Mouse (Mus musculus) embryonic facial prominence, embryonic 13.5 days (tissue): ENCODE measurements around the gene Ctsa. TPM values are rescaled to one million over a fixed set of nuclear protein-coding genes. Genes with fewer than 3 reads are reported as not detected.
A peak's percentile ranks its signal among the peaks of the same experiment; 100 is the strongest.
"Not testable (repeated sequence)": the region's sequence is repeated elsewhere in the genome, so short reads cannot be mapped to it uniquely, and the experiment has no call there.

Experiments
- ATAC-seq: fragments of 200-750 bp; cut with Nextera tagmentation; 2 replicates; pipeline ENCODE4 v1.8.0; 2017; ENCODE audit warnings: low read depth; ENCODE audit not compliant: insufficient number of reproducible peaks, insufficient read depth, low FRiP score, low TSS enrichment
- H3K27ac ChIP-seq: fragments of 300-500 bp; sonication (generic); 2 replicates; pipeline ENCODE4 v1.5.1; 2015; ENCODE audit warnings: moderate library complexity, mild to moderate bottlenecking, inconsistent platforms
- H3K27me3 ChIP-seq: fragments of 300-500 bp; sonication (generic); 2 replicates; pipeline ENCODE4 v1.6.1; 2015; ENCODE audit warnings: mild to moderate bottlenecking, inconsistent platforms
- H3K36me3 ChIP-seq: fragments of 300-500 bp; sonication (generic); 2 replicates; pipeline ENCODE4 v1.6.1; 2015; ENCODE audit warnings: mild to moderate bottlenecking, inconsistent platforms
- H3K4me1 ChIP-seq: fragments of 300-500 bp; sonication (generic); 2 replicates; pipeline ENCODE4 v1.6.1; 2015; ENCODE audit warnings: inconsistent platforms
- H3K4me2 ChIP-seq: fragments of 300-500 bp; sonication (generic); 2 replicates; pipeline ENCODE4 v1.6.1; 2015; ENCODE audit warnings: moderate library complexity, mild to moderate bottlenecking, inconsistent platforms
- H3K4me3 ChIP-seq: fragments of 300-500 bp; sonication (generic); 2 replicates; pipeline ENCODE4 v1.5.1; 2015; ENCODE audit warnings: mild to moderate bottlenecking, inconsistent platforms
- H3K9ac ChIP-seq: fragments of 300-500 bp; sonication (generic); 2 replicates; pipeline ENCODE4 v1.6.1; 2015; ENCODE audit warnings: mild to moderate bottlenecking, inconsistent platforms
- H3K9me3 ChIP-seq: fragments of 300-500 bp; sonication (generic); 2 replicates; pipeline ENCODE4 v1.6.1; 2016; ENCODE audit warnings: inconsistent platforms
- WGBS: fragments of 180-500 bp; shearing (Covaris S2); methylation state at CpG from one replicate; pipeline ENCODE4 v1.1.7; 2015; ENCODE audit warnings: mixed read lengths; 5-methylcytosine and 5-hydroxymethylcytosine counted together
- polyA plus RNA-seq: library from polyadenylated mRNA; unstranded; fragments of >200 nt; fragmentation: Nextera tagmentation; extraction: Ambion mirVana; gene quantifications from 2 replicates; pipeline ENCODE4 v1.2.1, GENCODE M21; 2015

Gene Ctsa
- polyA plus RNA-seq, 1 experiment from 2014 or later, result 139 TPM

DNA sequence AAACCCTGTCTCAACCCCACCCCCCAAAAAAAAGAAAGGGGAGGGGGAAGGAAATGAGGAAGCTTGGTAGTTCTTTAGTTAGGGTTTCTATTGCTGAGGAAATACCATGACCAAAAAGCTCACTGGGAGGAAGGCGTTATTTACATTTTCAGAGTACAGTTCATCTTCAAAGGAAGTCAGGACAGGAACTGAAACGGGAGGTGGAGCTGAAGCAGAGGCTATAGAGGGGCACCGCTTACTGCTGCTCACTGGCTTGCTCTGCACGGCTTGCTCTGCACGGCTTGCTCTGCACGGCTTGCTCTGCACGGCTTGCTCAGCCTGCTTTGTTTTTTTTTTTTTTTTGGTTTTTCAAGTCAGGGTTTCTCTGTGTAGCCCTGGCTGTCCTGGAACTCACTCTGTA, 35.8 kb downstream of the Ctsa start:
- no peaks in the 10 kb centered on the region for H3K27me3 ChIP-seq
- no peak overlapping the region for H3K4me2 ChIP-seq
- no peak overlapping the region for H3K27ac ChIP-seq
- H3K4me1 ChIP-seq, result peaks cover 4% of the 10 kb centered on the region; the same call in 1 of the 2 replicates
- H3K4me3 ChIP-seq, result no peak overlapping the region
- H3K9me3 ChIP-seq, result peaks cover 9% of the 10 kb centered on the region; the same call in 1 of the 2 replicates
- no peak for ATAC-seq
- no peak overlapping the region for H3K9ac ChIP-seq
- 74% methylated on average over 7 of the region's 7 CpGs for WGBS
- H3K36me3 ChIP-seq, result no peaks in the 10 kb centered on the region

- no peak for ATAC-seq
- Histone ChIP-seq H3K4me3 (no peak overlapping the region), H3K4me2 (no peak overlapping the region), H3K4me1 (peaks cover 20% of the 10 kb centered on the region), H3K36me3 (no peaks in the 10 kb centered on the region), H3K27me3 (no peaks in the 10 kb centered on the region), H3K27ac (no peak overlapping the region), H3K9ac (no peak overlapping the region), H3K9me3 (peaks cover 9% of the 10 kb centered on the region; the same call in 1 of the 2 replicates)
- 62% methylated on average over 6 of the region's 6 CpGs for WGBS
Measured at GRCm38 (mm10) chr2:164871602-164872303, 39.1 kb downstream of the Ctsa start.

DNA sequence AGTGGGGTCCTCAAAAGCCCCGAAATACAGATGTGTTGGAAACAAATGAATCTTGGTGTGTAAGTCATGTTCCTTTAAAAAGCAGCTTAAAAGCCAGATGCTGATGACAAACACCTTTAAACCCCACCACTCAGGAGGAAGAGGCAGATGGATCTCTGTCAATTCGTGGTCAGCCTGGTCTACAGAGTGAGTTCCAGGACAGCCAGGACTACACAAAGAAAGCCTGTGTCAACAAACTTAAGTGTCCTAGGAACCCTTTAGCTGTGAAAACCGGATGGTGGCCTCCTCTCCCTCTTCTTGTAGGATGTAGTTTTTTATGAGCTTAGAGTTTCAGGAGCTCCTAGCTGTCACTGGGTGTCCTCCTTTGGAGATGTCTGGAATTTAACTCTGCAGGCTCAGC, 40.9 kb downstream of the Ctsa start:
- no peak for ATAC-seq
- Histone ChIP-seq H3K4me1 (peaks cover 26% of the 10 kb centered on the region), H3K36me3 (no peaks in the 10 kb centered on the region), H3K4me2 (no peak overlapping the region; the same call in 1 of the 2 replicates), H3K4me3 (no peak overlapping the region), H3K27ac (peak overlapping the region; percentile 81), H3K9me3 (no peaks in the 10 kb centered on the region), H3K27me3 (no peaks in the 10 kb centered on the region), H3K9ac (no peak overlapping the region)
- 66% methylated on average over 3 of the region's 3 CpGs for WGBS

GRCm38 (mm10) chr2:164874239-164874769, 41.6 kb downstream of the Ctsa start:
- no peak for ATAC-seq
- no peak overlapping the region; the same call in 1 of the 2 replicates for H3K4me2 ChIP-seq
- 12% methylated on average over 1 of the region's 1 CpGs for WGBS
- no peaks in the 10 kb centered on the region for H3K36me3 ChIP-seq
- no peaks in the 10 kb centered on the region for H3K27me3 ChIP-seq
- no peak overlapping the region for H3K9ac ChIP-seq
- no peaks in the 10 kb centered on the region for H3K9me3 ChIP-seq
- H3K27ac ChIP-seq, result peak overlapping the region; percentile 81
- H3K4me3 ChIP-seq, result no peak overlapping the region
- peaks cover 26% of the 10 kb centered on the region for H3K4me1 ChIP-seq

- H3K36me3 ChIP-seq, H3K27me3 ChIP-seq, H3K9me3 ChIP-seq, H3K4me3 ChIP-seq, H3K9ac ChIP-seq, ATAC-seq, H3K4me2 ChIP-seq: not testable (repeated sequence)
- WGBS, result 48% methylated on average over 2 of the region's 2 CpGs
- Histone ChIP-seq H3K27ac (0 out of 2 replicates have a peak overlapping the region, but pooled peaks have one; percentile 81), H3K4me1 (peaks cover 32% of the 10 kb centered on the region)
Measured at GRCm38 (mm10) chr2:164875648-164876047, 43.0 kb downstream of the Ctsa start.

- not testable (repeated sequence) for H3K27me3 ChIP-seq, ATAC-seq, H3K36me3 ChIP-seq, H3K9me3 ChIP-seq, H3K9ac ChIP-seq
- Histone ChIP-seq H3K4me1 (peaks cover 40% of the 10 kb centered on the region), H3K4me3 (peak overlapping the region; percentile 92), H3K4me2 (peak overlapping the region; percentile 94), H3K27ac (0 out of 2 replicates have a peak overlapping the region, but pooled peaks have one; percentile 22)
- WGBS, result 73% methylated on average over 11 of the region's 11 CpGs
Measured at GRCm38 (mm10) chr2:164877376-164878215, 44.9 kb downstream of the Ctsa start.

DNA sequence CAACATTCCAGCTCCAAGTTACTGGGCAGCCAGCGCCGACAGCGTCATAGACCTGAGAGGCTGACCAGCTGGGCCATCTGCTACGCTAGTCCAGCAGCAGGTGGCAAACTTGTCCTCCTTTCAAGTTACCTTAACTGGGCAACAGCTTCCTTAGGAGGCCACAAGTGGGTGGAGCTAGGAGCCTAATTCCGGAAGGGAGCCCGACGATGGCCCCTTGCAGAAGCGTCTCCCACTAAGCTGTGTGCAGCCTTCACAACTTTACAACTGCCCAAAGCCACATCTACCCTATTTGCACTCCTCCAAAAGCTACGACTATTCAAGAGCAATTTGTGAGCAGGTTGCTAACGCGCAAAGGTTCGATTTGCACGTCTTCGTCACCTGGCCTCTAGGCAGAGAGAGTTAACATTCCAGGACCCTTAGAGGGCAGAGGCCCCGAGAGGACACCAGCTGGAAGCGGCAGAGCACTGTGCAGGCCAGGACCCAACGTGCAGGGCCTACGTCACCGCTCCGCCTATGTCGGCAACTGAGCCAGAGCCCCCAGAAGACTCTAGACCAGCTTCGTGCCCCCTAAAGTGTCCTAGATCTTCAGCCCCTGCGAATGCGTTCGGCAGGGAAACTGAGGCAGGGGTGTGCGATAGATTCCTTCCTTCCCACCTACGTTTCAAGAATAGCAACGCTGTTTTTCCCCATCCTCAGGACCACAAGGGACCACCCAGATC, 46.0 kb downstream of the Ctsa start:
- no peaks in the 10 kb centered on the region for H3K27me3 ChIP-seq
- ATAC-seq, result no peak
- peak overlapping the region; percentile 100 for H3K9ac ChIP-seq
- WGBS, result 3% methylated on average over 28 of the region's 28 CpGs
- peak overlapping the region; percentile 92 for H3K4me3 ChIP-seq
- H3K4me1 ChIP-seq, result peaks cover 40% of the 10 kb centered on the region
- peaks cover 11% of the 10 kb centered on the region for H3K36me3 ChIP-seq
- H3K9me3 ChIP-seq, result no peaks in the 10 kb centered on the region
- H3K4me2 ChIP-seq, result peak overlapping the region; percentile 94
- peak overlapping the region; percentile 100 for H3K27ac ChIP-seq

GRCm38 (mm10) chr2:164879228-164879567, 46.5 kb downstream of the Ctsa start, which contains the start of gene Pcif1:
TSS of gene Pcif1 (plus strand) at chr2:164879304.
- Histone ChIP-seq H3K9me3 (no peaks in the 10 kb centered on the region), H3K4me1 (peaks cover 36% of the 10 kb centered on the region), H3K27ac (peak within 1 kb of the TSS; percentile 100), H3K36me3 (peaks cover 17% of the 10 kb centered on the region), H3K27me3 (no peaks in the 10 kb centered on the region), H3K4me2 (peak within 1 kb of the TSS; percentile 94), H3K9ac (peak within 1 kb of the TSS; percentile 100), H3K4me3 (peak within 1 kb of the TSS; percentile 92)
- peak; percentile 88 for ATAC-seq
- under 1% methylated on average over 35 of the region's 40 CpGs for WGBS

DNA sequence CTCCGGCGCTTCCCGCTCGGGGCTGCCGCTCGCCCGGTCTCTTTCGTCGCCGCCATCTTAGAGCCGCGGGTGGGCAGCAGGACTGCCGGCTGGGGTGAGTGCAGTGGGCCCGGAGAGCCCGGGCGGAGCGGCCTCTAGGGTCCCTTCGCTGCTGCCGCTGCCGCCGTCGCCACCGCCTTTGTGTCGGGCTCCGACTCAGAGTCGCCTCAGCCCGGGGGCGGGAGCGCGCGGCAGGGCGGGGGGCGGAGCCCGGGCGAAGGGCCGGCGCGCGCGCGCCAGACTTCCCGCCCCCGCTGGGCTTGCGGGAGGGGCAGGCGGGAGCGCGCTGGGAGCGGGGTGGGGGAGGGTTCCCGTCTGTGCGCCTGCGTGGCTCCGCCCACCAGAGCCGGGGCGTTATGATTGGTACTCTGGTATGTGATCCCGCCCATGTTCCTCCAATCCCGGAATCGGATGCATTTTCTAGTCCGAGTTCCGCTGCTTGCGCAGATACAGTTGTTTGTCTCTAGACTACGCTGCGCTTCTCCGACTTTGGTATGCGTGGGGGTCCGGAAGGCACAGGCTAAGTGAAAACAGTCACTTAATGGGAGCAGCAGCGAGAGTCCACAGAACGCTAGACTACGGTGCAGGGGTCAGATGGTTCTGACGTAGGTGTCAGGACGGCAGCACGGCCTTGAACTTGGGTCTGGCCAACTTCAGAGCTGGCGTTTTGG, 47.0 kb downstream of the Ctsa start:
- peak overlapping the region; percentile 92 for H3K4me3 ChIP-seq
- peaks cover 30% of the 10 kb centered on the region for H3K4me1 ChIP-seq
- H3K9ac ChIP-seq, result peak overlapping the region; percentile 100
- no peaks in the 10 kb centered on the region for H3K27me3 ChIP-seq
- peaks cover 20% of the 10 kb centered on the region for H3K36me3 ChIP-seq
- WGBS, result under 1% methylated on average over 58 of the region's 72 CpGs
- peak overlapping the region; percentile 94 for H3K4me2 ChIP-seq
- peak; percentile 83 for ATAC-seq
- H3K27ac ChIP-seq, result peak overlapping the region; percentile 100
- H3K9me3 ChIP-seq, result no peaks in the 10 kb centered on the region

DNA sequence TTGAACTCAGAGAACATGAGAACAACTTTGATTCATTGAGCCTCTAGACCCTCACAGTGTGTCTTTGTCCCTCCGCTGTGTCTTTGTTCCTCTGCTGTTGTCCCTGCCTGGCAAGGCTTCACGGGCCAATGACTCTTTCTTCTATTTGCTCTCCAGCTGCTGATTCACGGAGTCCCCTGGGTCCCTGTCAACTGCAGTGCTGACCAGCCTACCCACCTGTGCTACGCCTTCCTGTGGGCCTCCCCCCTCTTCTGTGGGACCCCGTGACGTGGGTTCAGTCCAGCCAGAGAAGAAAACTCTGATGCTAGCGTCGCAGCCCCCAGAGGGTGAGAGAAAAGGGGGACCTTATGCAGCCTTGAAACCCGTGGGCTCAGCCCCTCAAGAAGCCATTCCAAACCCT, 49.9 kb downstream of the Ctsa start:
- Histone ChIP-seq H3K27ac (no peak overlapping the region), H3K27me3 (no peaks in the 10 kb centered on the region), H3K4me3 (no peak overlapping the region), H3K4me1 (peaks cover 24% of the 10 kb centered on the region), H3K4me2 (no peak overlapping the region), H3K9ac (no peak overlapping the region), H3K36me3 (peaks cover 49% of the 10 kb centered on the region), H3K9me3 (no peaks in the 10 kb centered on the region)
- WGBS, result 76% methylated on average over 9 of the region's 9 CpGs
- ATAC-seq, result no peak

DNA sequence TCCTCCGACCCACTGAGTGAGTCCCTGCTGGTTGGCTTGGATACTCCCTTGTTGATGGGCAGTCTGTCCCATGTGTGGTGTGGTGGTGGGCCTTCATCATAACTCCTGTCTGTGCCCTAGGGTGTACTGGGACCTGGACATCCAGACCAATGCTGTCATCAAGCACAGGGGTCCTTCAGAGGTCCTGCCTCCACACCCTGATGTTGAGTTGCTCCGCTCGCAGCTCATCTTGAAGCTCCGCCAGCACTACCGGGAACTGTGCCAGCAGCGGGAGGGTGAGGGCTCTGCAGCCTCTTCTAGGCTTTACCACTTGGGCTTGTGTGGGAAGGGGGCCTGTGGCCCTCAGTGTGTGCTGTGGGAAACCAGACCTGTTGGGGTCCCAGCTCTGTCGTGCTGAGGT, 53.1 kb downstream of the Ctsa start:
- Histone ChIP-seq H3K9me3 (no peaks in the 10 kb centered on the region), H3K4me1 (peaks cover 11% of the 10 kb centered on the region), H3K27me3 (no peaks in the 10 kb centered on the region), H3K4me2 (no peak overlapping the region), H3K27ac (no peak overlapping the region), H3K36me3 (peaks cover 81% of the 10 kb centered on the region), H3K4me3 (no peak overlapping the region), H3K9ac (no peak overlapping the region)
- no peak for ATAC-seq
- 67% methylated on average over 7 of the region's 7 CpGs for WGBS
